Mouse (Mus musculus): Measurements from ENCODE around the gene Pm20d1.
A peak's percentile ranks its signal among the peaks of the same experiment; 100 is the strongest.

Gene Pm20d1

DNA sequence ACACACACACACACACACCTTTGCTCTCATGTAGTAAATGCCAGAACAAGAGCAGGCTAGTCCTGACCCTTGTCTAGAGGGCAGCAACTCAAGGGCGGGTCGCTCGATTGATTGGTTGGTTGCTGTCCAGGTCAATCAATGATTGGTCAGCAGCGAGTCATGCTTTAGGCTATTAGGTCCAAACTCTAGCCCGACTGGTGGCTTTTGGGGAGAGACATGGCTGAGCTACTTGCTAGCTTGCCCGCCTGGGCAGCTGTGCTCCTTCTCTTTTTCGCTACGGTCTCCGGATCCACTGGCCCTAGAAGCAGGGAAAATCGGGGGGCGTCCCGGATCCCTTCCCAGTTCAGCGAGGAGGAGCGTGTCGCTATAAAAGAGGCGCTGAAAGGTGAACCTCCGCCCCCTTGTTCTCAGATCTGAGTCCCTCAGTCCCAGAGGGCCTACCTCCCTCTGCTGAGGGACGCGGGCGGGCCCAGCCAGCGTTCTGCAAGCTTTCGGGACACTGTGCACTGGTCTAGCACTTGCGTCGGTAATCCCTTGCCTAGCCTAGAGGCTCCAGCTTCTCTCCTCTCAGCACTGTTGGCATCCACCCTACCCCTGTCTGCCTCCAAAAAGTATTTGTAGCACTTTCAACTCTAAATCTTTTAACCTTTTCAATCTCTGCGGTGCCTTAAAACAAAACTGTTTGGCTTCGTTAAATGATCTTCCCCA, at the start of gene Pm20d1:
Gene Pm20d1, plus strand, starts transcription at position 180 of the 708 bp plus-strand sequence.
- H3K9me3 ChIP-seq (ENCODE audit: low read length) = no peaks in the 10 kb centered on the region
- TF ChIP-seq CTCF (conservative IDR thresholded peaks at IDR 0.05; ENCODE audit: low read length) = no peak
- no peak for TF ChIP-seq POU5F1 (IDR thresholded peaks at IDR 0.05; ENCODE audit: borderline replicate concordance, low read length)
- no peak for TF ChIP-seq NANOG (IDR thresholded peaks at IDR 0.05; ENCODE audit: borderline replicate concordance, low read length)
- peaks cover 27% of the 10 kb centered on the region for H3K4me1 ChIP-seq (replicated peaks; ENCODE audit: low read depth, low read length)
- peak within 1 kb of the TSS; percentile 77 for H3K4me3 ChIP-seq (replicated peaks; ENCODE audit: low read length)
- peaks cover 3% of the 10 kb centered on the region; the same call in 1 of the 2 replicates for H3K36me3 ChIP-seq (ENCODE audit: insufficient read depth, low read length)
- 0 out of 2 replicates have a peak, but pooled peaks cover 7% of the 10 kb centered on the region for H3K27me3 ChIP-seq (ENCODE audit: insufficient read depth, low read length)

DNA sequence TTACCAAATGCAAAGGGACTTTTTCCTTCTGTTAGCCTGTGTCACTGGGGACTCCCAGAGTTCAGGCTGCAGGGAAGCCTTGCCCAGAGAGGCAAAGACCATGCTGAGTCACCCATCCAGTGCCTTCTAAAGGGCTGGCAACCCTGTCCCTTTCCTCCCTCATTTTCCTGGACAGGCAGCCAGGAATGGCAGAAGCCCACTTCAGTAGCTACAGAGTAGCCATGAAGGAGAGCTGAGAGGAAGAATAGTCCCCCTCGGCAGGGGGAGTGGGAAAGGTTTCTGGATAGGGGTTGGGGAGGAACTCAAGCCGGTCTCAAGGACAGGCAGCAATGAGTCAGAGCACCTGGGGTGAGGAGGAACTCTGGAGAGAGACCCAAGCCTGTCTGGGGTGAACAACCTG, 49.4 kb upstream of the Pm20d1 start:
- Histone ChIP-seq H3K27me3 (ENCODE audit: insufficient read depth, low read length) (peaks cover 63% of the 10 kb centered on the region), H3K4me1 (replicated peaks; ENCODE audit: low read depth, low read length) (peaks cover 66% of the 10 kb centered on the region), H3K36me3 (ENCODE audit: insufficient read depth, low read length) (no peaks in the 10 kb centered on the region), H3K9me3 (ENCODE audit: low read length) (no peaks in the 10 kb centered on the region), H3K4me3 (replicated peaks; ENCODE audit: low read length) (no peak overlapping the region)
- no peak for TF ChIP-seq CTCF (conservative IDR thresholded peaks at IDR 0.05; ENCODE audit: low read length)
- TF ChIP-seq NANOG (IDR thresholded peaks at IDR 0.05; ENCODE audit: borderline replicate concordance, low read length) = no peak
- TF ChIP-seq POU5F1 (IDR thresholded peaks at IDR 0.05; ENCODE audit: borderline replicate concordance, low read length) = no peak

DNA sequence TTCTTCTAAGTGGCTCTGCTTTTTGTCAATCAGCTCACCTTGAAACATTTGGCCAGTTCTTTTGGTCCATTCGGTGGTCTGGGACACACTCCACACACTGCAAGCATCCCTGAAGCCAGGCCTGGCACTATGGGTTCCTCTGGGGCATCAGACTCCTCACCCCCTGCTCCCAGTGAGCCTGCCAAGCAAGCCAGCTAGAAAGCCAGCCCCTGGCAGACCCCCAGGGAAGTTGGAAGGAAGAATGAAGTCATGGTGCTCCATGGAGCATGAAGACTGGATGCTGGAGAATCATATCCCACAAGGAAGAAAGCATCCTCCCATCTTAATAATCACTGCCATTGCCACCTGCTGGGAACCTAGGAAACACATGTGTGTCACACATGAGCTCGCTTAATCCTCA, 48.5 kb upstream of the Pm20d1 start:
- TF ChIP-seq CTCF (conservative IDR thresholded peaks at IDR 0.05; ENCODE audit: low read length) (no peak), NANOG (IDR thresholded peaks at IDR 0.05; ENCODE audit: borderline replicate concordance, low read length) (no peak), POU5F1 (IDR thresholded peaks at IDR 0.05; ENCODE audit: borderline replicate concordance, low read length) (no peak)
- no peaks in the 10 kb centered on the region for H3K36me3 ChIP-seq (ENCODE audit: insufficient read depth, low read length)

DNA sequence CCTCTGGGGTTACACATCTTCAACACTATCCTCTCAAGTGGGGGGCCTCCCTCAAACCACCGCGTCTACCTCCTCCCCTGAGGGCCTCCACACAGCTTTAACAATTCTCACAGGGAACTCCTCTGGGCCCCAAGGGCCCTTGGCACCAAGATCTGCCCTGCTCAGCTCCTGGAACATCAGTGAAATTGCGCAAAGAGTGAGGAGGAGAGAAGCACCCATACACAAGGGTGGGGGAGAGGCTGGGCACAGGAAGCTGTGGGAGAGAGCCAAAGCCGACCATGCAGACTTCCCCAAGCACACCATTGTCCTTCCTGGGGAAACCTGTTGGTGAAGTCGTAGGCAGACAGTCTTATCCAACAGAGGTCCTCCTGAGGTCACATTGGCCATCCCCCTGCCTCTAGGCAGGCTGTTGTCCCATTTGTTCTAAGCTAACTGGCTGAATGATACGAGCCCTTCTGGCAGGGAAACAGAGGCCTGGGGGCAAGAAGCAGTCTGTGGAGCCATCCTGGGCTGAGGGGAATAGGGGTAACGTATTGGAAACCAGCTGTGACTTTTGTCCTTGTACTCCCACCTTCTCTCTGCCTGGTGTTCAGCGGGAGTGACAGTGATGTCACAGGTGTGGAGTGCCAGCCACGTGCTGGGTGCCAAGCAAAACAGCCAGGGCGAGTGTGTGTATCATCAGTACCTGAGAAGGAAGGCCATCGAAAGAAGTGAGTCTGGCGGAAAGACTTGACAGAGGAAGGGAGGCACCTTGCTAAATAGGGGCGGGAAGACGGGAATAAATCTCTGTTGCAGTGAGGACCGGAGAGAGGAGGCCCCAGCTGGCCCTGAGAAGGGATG, 47.3 kb upstream of the Pm20d1 start:
- TF ChIP-seq CTCF (conservative IDR thresholded peaks at IDR 0.05; ENCODE audit: low read length) = no peak
- peaks cover 49% of the 10 kb centered on the region for H3K4me1 ChIP-seq (replicated peaks; ENCODE audit: low read depth, low read length)
- H3K4me3 ChIP-seq (replicated peaks; ENCODE audit: low read length) = no peak overlapping the region
- H3K27me3 ChIP-seq (ENCODE audit: insufficient read depth, low read length) = peaks cover 74% of the 10 kb centered on the region
- no peaks in the 10 kb centered on the region for H3K36me3 ChIP-seq (ENCODE audit: insufficient read depth, low read length)
- no peaks in the 10 kb centered on the region for H3K9me3 ChIP-seq (ENCODE audit: low read length)

More for the DNA sequence above, 48.5 kb upstream of the Pm20d1 start:
- Histone ChIP-seq H3K4me1 (replicated peaks; ENCODE audit: low read depth, low read length) (peaks cover 62% of the 10 kb centered on the region), H3K4me3 (replicated peaks; ENCODE audit: low read length) (no peak overlapping the region), H3K27me3 (ENCODE audit: insufficient read depth, low read length) (peaks cover 68% of the 10 kb centered on the region), H3K9me3 (ENCODE audit: low read length) (no peaks in the 10 kb centered on the region)

DNA sequence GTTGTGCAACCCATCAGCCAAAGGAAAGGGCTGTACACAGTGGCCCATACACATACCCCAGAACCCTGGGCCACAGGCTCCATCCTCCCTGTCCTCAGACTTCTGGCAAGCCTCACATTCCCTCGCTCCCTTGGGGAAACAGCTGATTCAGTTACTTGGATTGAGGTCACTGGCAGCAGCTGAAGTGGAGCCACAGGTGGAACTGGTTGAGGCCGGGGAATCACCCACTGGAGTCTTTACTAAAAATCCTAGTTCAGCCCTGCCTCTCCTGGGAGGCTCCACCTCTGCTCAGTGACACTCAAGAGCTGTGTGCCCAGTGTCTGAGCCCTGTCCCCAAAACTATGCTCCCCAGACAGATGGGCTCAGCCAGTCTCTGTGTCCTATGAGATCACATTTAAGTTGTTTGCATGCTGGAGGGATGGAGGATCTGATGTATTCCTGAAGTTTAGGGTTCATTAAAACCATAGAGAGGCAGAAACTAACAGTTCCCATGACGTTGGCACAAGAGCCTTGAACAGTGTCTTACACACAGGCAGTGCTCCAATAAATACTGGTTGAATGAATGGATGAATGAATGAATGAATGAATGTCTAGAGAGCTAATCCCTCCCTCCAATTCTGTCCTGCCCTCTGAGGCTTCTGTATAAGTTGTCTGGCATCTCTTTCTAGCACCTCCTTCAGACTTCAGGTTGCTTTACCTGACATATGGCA, 45.8 kb upstream of the Pm20d1 start:
- H3K4me1 ChIP-seq (replicated peaks; ENCODE audit: low read depth, low read length) = peaks cover 35% of the 10 kb centered on the region
- H3K27me3 ChIP-seq (ENCODE audit: insufficient read depth, low read length) = peaks cover 78% of the 10 kb centered on the region
- no peak overlapping the region for H3K4me3 ChIP-seq (replicated peaks; ENCODE audit: low read length)
- no peaks in the 10 kb centered on the region for H3K36me3 ChIP-seq (ENCODE audit: insufficient read depth, low read length)
- TF ChIP-seq CTCF (conservative IDR thresholded peaks at IDR 0.05; ENCODE audit: low read length) = no peak
- TF ChIP-seq POU5F1 (IDR thresholded peaks at IDR 0.05; ENCODE audit: borderline replicate concordance, low read length) = no peak
- no peak for TF ChIP-seq NANOG (IDR thresholded peaks at IDR 0.05; ENCODE audit: borderline replicate concordance, low read length)
- no peaks in the 10 kb centered on the region for H3K9me3 ChIP-seq (ENCODE audit: low read length)

DNA sequence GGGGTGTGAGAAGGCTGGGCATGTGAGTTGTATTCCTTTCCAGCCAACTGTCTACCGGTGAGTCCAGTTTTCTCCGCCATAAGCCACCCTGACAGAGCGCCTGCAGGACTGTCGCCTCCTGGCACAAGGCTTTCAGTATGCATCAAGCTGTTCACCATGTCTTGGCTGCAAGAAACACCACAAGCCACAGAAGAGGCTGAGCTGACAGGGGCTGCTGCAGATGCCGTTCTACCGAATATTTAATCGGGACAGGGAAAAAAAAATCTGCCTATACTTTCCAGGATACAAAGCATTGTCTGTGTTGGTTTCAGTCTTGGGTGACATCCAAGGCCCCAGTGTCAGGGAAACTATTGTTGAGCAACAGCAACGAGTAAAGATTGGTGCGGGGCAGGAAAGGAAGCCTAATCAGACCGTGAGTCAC, 45.3 kb upstream of the Pm20d1 start:
- no peak overlapping the region for H3K4me3 ChIP-seq (replicated peaks; ENCODE audit: low read length)
- H3K36me3 ChIP-seq (ENCODE audit: insufficient read depth, low read length) = no peaks in the 10 kb centered on the region
- H3K4me1 ChIP-seq (replicated peaks; ENCODE audit: low read depth, low read length) = peaks cover 29% of the 10 kb centered on the region
- H3K27me3 ChIP-seq (ENCODE audit: insufficient read depth, low read length) = peaks cover 84% of the 10 kb centered on the region
- TF ChIP-seq CTCF (conservative IDR thresholded peaks at IDR 0.05; ENCODE audit: low read length) = no peak
- no peak for TF ChIP-seq POU5F1 (IDR thresholded peaks at IDR 0.05; ENCODE audit: borderline replicate concordance, low read length)
- TF ChIP-seq NANOG (IDR thresholded peaks at IDR 0.05; ENCODE audit: borderline replicate concordance, low read length) = no peak
- H3K9me3 ChIP-seq (ENCODE audit: low read length) = no peaks in the 10 kb centered on the region

DNA sequence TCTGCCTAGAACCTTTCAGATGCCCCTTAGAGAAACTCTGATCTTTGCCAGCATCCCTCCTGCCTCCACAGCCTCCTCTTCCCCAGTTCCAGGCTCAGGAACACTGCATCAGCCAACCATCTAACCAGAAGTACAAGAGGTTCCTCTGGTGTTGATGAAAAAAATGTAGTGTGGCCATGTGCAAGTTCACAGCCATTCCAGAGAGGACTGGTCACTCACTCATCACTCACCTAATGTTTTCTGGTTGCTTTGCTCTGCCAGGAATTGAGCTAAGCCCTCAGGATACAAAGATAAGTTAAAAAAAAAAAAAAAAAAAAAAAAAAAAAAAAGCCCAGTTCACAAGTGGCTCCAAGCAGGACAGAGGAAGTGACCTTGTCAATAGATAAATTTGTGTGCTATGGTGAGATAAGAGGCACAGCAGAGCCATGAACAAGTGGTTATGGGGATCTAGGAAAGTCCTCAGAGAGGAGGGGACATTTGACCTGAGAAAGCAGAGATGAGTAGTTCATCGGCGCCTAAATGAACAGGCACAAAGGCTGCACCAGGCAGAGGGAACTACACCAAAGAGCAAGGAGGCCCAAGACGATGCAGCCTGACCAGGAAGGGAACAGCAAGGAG, 42.9 kb upstream of the Pm20d1 start:
- H3K36me3 ChIP-seq (ENCODE audit: insufficient read depth, low read length) = no peaks in the 10 kb centered on the region
- peaks cover 82% of the 10 kb centered on the region for H3K27me3 ChIP-seq (ENCODE audit: insufficient read depth, low read length)
- TF ChIP-seq CTCF (conservative IDR thresholded peaks at IDR 0.05; ENCODE audit: low read length) (no peak), NANOG (IDR thresholded peaks at IDR 0.05; ENCODE audit: borderline replicate concordance, low read length) (no peak), POU5F1 (IDR thresholded peaks at IDR 0.05; ENCODE audit: borderline replicate concordance, low read length) (no peak)
- no peak overlapping the region for H3K4me3 ChIP-seq (replicated peaks; ENCODE audit: low read length)
- peaks cover 12% of the 10 kb centered on the region for H3K4me1 ChIP-seq (replicated peaks; ENCODE audit: low read depth, low read length)
- H3K9me3 ChIP-seq (ENCODE audit: low read length) = no peaks in the 10 kb centered on the region

DNA sequence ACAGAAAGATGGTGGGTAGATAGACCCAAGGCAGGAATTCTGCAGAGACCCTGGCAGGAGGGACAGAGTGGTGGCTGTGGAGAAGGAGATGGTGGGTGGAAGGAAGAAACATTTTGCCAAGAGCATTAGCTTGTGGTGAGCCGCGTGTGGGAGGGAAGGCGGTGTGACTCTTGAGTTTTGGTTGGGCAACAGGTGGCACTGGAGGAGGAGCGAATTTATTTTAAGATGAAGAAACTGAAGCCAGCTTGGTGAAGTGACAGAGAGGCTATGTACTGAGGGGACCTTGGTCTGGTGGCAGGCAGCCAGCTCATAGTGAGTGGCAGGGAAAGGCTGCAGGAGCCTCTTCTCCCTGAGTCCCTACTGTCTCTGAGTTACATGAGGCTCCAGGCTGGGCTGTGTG, 42.3 kb upstream of the Pm20d1 start:
- H3K36me3 ChIP-seq (ENCODE audit: insufficient read depth, low read length) = no peaks in the 10 kb centered on the region
- H3K4me1 ChIP-seq (replicated peaks; ENCODE audit: low read depth, low read length) = peaks cover 7% of the 10 kb centered on the region
- H3K4me3 ChIP-seq (replicated peaks; ENCODE audit: low read length) = no peak overlapping the region
- H3K9me3 ChIP-seq (ENCODE audit: low read length) = 0 out of 2 replicates have a peak, but pooled peaks cover 3% of the 10 kb centered on the region
- no peak for TF ChIP-seq POU5F1 (IDR thresholded peaks at IDR 0.05; ENCODE audit: borderline replicate concordance, low read length)
- TF ChIP-seq NANOG (IDR thresholded peaks at IDR 0.05; ENCODE audit: borderline replicate concordance, low read length) = no peak
- TF ChIP-seq CTCF (conservative IDR thresholded peaks at IDR 0.05; ENCODE audit: low read length) = no peak
- peaks cover 76% of the 10 kb centered on the region for H3K27me3 ChIP-seq (ENCODE audit: insufficient read depth, low read length)

Measured in E14TG2a.4 (cell line).